Mouse (Mus musculus): ENCODE measurements around the gene Atn1. TPM values are rescaled to one million over a fixed set of nuclear protein-coding genes. Genes with fewer than 3 reads are reported as not detected.

Gene Atn1
- polyA plus RNA-seq, 1 experiment from 2014 or later, result 9.6 TPM

- H3K9me3 ChIP-seq (ENCODE audit: low read length), result no peaks in the 10 kb centered on the region
- TF ChIP-seq EP300 (IDR thresholded peaks at IDR 0.05), result no peak
- TF ChIP-seq CTCF (IDR thresholded peaks at IDR 0.05), result no peak
- H3K36me3 ChIP-seq (ENCODE audit: insufficient read depth, low read length), result 0 out of 2 replicates have a peak, but pooled peaks cover 3% of the 10 kb centered on the region
- no peak overlapping the region for H3K27ac ChIP-seq (ENCODE audit: low read length)
- H3K9ac ChIP-seq (replicated peaks; ENCODE audit: low read depth), result no peak overlapping the region
- H3K27me3 ChIP-seq (replicated peaks; ENCODE audit: insufficient read depth, low read length), result no peaks in the 10 kb centered on the region
- no peak overlapping the region for H3K4me3 ChIP-seq (ENCODE audit: low read depth, low read length)
- H3K4me1 ChIP-seq (ENCODE audit: insufficient read depth, low read depth, low read length), result peaks cover 16% of the 10 kb centered on the region
- no peak overlapping the region for H3K4me2 ChIP-seq (replicated peaks; ENCODE audit: low read depth, low read length)
- ATAC-seq (no peak), DNase-seq (ENCODE audit: low spot score) (no peak)
- 74% methylated on average over 2 of the region's 2 CpGs for WGBS
Measured at GRCm38 (mm10) chr6:124753861-124754260, 2.5 kb downstream of the Atn1 start.

GRCm38 (mm10) chr6:124750405-124750804 is 5.9 kb downstream of the Atn1 start:
- Histone ChIP-seq H3K4me3 (ENCODE audit: low read depth, low read length) (no peak overlapping the region), H3K27ac (ENCODE audit: low read length) (no peak overlapping the region), H3K27me3 (replicated peaks; ENCODE audit: insufficient read depth, low read length) (no peaks in the 10 kb centered on the region), H3K4me1 (ENCODE audit: insufficient read depth, low read depth, low read length) (no peaks in the 10 kb centered on the region; the same call in 1 of the 2 replicates), H3K9me3 (ENCODE audit: low read length) (no peaks in the 10 kb centered on the region), H3K36me3 (ENCODE audit: insufficient read depth, low read length) (0 out of 2 replicates have a peak, but pooled peaks cover 3% of the 10 kb centered on the region), H3K4me2 (replicated peaks; ENCODE audit: low read depth, low read length) (no peak overlapping the region), H3K9ac (replicated peaks; ENCODE audit: low read depth) (no peak overlapping the region)
- DNase-seq (ENCODE audit: low spot score), result no peak
- WGBS, result 74% methylated on average over 8 of the region's 8 CpGs
- ATAC-seq, result no peak
- no peak for TF ChIP-seq EP300 (IDR thresholded peaks at IDR 0.05)
- no peak for TF ChIP-seq CTCF (IDR thresholded peaks at IDR 0.05)

GRCm38 (mm10) chr6:124746654-124747632 is 9.4 kb downstream of the Atn1 start:
- H3K4me2 ChIP-seq (replicated peaks; ENCODE audit: low read depth, low read length), result no peak overlapping the region
- H3K4me3 ChIP-seq (ENCODE audit: low read depth, low read length), result no peak overlapping the region
- no peak overlapping the region for H3K9ac ChIP-seq (replicated peaks; ENCODE audit: low read depth)
- no peaks in the 10 kb centered on the region for H3K4me1 ChIP-seq (ENCODE audit: insufficient read depth, low read depth, low read length)
- H3K36me3 ChIP-seq (ENCODE audit: insufficient read depth, low read length), result peaks cover 12% of the 10 kb centered on the region; the same call in 1 of the 2 replicates
- no peak overlapping the region for H3K27ac ChIP-seq (ENCODE audit: low read length)
- no peaks in the 10 kb centered on the region for H3K27me3 ChIP-seq (replicated peaks; ENCODE audit: insufficient read depth, low read length)
- DNase-seq (ENCODE audit: low spot score), result no peak
- 83% methylated on average over 7 of the region's 7 CpGs for WGBS
- H3K9me3 ChIP-seq (ENCODE audit: low read length), result no peaks in the 10 kb centered on the region
- no peak for TF ChIP-seq CTCF (IDR thresholded peaks at IDR 0.05)
- TF ChIP-seq EP300 (IDR thresholded peaks at IDR 0.05), result no peak
- no peak for ATAC-seq

GRCm38 (mm10) chr6:124746296-124746605 is 10.1 kb downstream of the Atn1 start:
- Histone ChIP-seq H3K9me3 (ENCODE audit: low read length) (no peaks in the 10 kb centered on the region), H3K27ac (ENCODE audit: low read length) (peak overlapping the region; percentile 92), H3K9ac (replicated peaks; ENCODE audit: low read depth) (peak overlapping the region; percentile 68), H3K4me3 (ENCODE audit: low read depth, low read length) (peak overlapping the region; percentile 53), H3K36me3 (ENCODE audit: insufficient read depth, low read length) (peaks cover 12% of the 10 kb centered on the region; the same call in 1 of the 2 replicates), H3K27me3 (replicated peaks; ENCODE audit: insufficient read depth, low read length) (no peaks in the 10 kb centered on the region), H3K4me1 (ENCODE audit: insufficient read depth, low read depth, low read length) (no peaks in the 10 kb centered on the region), H3K4me2 (replicated peaks; ENCODE audit: low read depth, low read length) (peak overlapping the region; percentile 99)
- TF ChIP-seq CTCF (IDR thresholded peaks at IDR 0.05) (no peak), EP300 (IDR thresholded peaks at IDR 0.05) (no peak)
- WGBS, result 23% methylated on average over 8 of the region's 8 CpGs
- DNase-seq (ENCODE audit: low spot score) (no peak), ATAC-seq (no peak)

- Histone ChIP-seq H3K27ac (ENCODE audit: low read length) (peak overlapping the region; percentile 92), H3K4me3 (ENCODE audit: low read depth, low read length) (peak overlapping the region; percentile 53), H3K9me3 (ENCODE audit: low read length) (no peaks in the 10 kb centered on the region), H3K27me3 (replicated peaks; ENCODE audit: insufficient read depth, low read length) (no peaks in the 10 kb centered on the region), H3K4me2 (replicated peaks; ENCODE audit: low read depth, low read length) (peak overlapping the region; percentile 99), H3K9ac (replicated peaks; ENCODE audit: low read depth) (peak overlapping the region; percentile 68), H3K4me1 (ENCODE audit: insufficient read depth, low read depth, low read length) (no peaks in the 10 kb centered on the region), H3K36me3 (ENCODE audit: insufficient read depth, low read length) (peaks cover 12% of the 10 kb centered on the region; the same call in 1 of the 2 replicates)
- ATAC-seq (peak; percentile 85), DNase-seq (ENCODE audit: low spot score) (peak; percentile 97)
- TF ChIP-seq EP300 (IDR thresholded peaks at IDR 0.05), result no peak
- TF ChIP-seq CTCF (IDR thresholded peaks at IDR 0.05), result peak; percentile 94
- 3% methylated on average over 82 of the region's 85 CpGs for WGBS
Measured at GRCm38 (mm10) chr6:124745490-124746295, 10.6 kb downstream of the Atn1 start.
